9 mouse cellular contexts compared by ENCODE assay signal in genomic region chr8:12978726-12979125, GRCm38 (mm10). TPM values are rescaled to one million over a fixed set of nuclear protein-coding genes. Genes with fewer than 3 reads are reported as not detected.
DNase-seq lines count a peak whose midpoint lies in the region; ATAC-seq and TF ChIP-seq lines count a peak whose summit lies in the region.
"Had no signal": no experiment of that assay in that cellular context is flagged by ENCODE, and none has a peak within 500 bp of the region (broad histone marks: within the 10 kb centered on the region; RNA-seq: fewer than 3 reads in every experiment).

No protein-coding gene starts in this region.

- H3K27me3 ChIP-seq in forebrain, embryonic 12.5 days, result no peaks in the 10 kb centered on the region
- H3K27me3 ChIP-seq in hindbrain, postnatal 0 days (ENCODE audit: insufficient read depth, low read length), result no peaks in the 10 kb centered on the region
- peaks cover 19% of the 10 kb centered on the region for H3K27me3 ChIP-seq in liver, embryonic 12.5 days (replicated peaks)
- no peaks in the 10 kb centered on the region for H3K27me3 ChIP-seq in neural tube, embryonic 12.5 days (replicated peaks)

- no peak overlapping the region for H3K9ac ChIP-seq in forebrain, embryonic 12.5 days
- no peak overlapping the region for H3K9ac ChIP-seq in hindbrain, postnatal 0 days (replicated peaks; ENCODE audit: low read length)
- no peak overlapping the region for H3K9ac ChIP-seq in liver, embryonic 12.5 days
- H3K9ac ChIP-seq in neural tube, embryonic 12.5 days, result no peak overlapping the region

- no peaks in the 10 kb centered on the region; the same call in 1 of the 2 replicates for H3K9me3 ChIP-seq in forebrain, embryonic 12.5 days
- H3K9me3 ChIP-seq in hindbrain, postnatal 0 days (ENCODE audit: low read length), result no peaks in the 10 kb centered on the region
- H3K9me3 ChIP-seq in liver, embryonic 12.5 days (replicated peaks), result no peaks in the 10 kb centered on the region
- 0 out of 2 replicates have a peak, but pooled peaks cover 5% of the 10 kb centered on the region for H3K9me3 ChIP-seq in neural tube, embryonic 12.5 days

- H3K27ac ChIP-seq in forebrain, embryonic 12.5 days, result no peak overlapping the region
- no peak overlapping the region for H3K27ac ChIP-seq in hindbrain, postnatal 0 days
- no peak overlapping the region for H3K27ac ChIP-seq in liver, embryonic 12.5 days
- no peak overlapping the region for H3K27ac ChIP-seq in neural tube, embryonic 12.5 days

- H3K4me3 ChIP-seq in forebrain, embryonic 12.5 days (replicated peaks), result no peak overlapping the region
- no peak overlapping the region for H3K4me3 ChIP-seq in hindbrain, postnatal 0 days (ENCODE audit: low read length)
- no peak overlapping the region for H3K4me3 ChIP-seq in liver, embryonic 12.5 days
- H3K4me3 ChIP-seq in neural tube, embryonic 12.5 days, result no peak overlapping the region

- DNase-seq in 3134 (ENCODE audit: extremely low read depth, insufficient read length, low spot score), result peak; percentile 39
- peak; percentile 90 for DNase-seq in ES-CJ7 (ENCODE audit: low read depth, low spot score)
- DNase-seq in hindbrain, postnatal 0 days (ENCODE audit: low spot score), result peak; percentile 79
- DNase-seq in frontal cortex, postnatal 36 days (ENCODE audit: low spot score in 2 of 2), result no peak

- peaks cover 57% of the 10 kb centered on the region for H3K36me3 ChIP-seq in forebrain, embryonic 12.5 days (replicated peaks)
- peaks cover 27% of the 10 kb centered on the region for H3K36me3 ChIP-seq in hindbrain, postnatal 0 days (ENCODE audit: insufficient read depth, low read length)
- H3K36me3 ChIP-seq in liver, embryonic 12.5 days, result no peaks in the 10 kb centered on the region
- peaks cover 77% of the 10 kb centered on the region for H3K36me3 ChIP-seq in neural tube, embryonic 12.5 days

- H3K4me1 ChIP-seq in forebrain, embryonic 12.5 days, result no peaks in the 10 kb centered on the region
- H3K4me1 ChIP-seq in hindbrain, postnatal 0 days (ENCODE audit: insufficient read depth, low read length), result no peaks in the 10 kb centered on the region
- 0 out of 2 replicates have a peak, but pooled peaks cover 8% of the 10 kb centered on the region for H3K4me1 ChIP-seq in liver, embryonic 12.5 days
- no peaks in the 10 kb centered on the region for H3K4me1 ChIP-seq in neural tube, embryonic 12.5 days

- H3K4me2 ChIP-seq in forebrain, embryonic 12.5 days, result no peak overlapping the region
- H3K4me2 ChIP-seq in hindbrain, postnatal 0 days (ENCODE audit: low read depth, low read length), result no peak overlapping the region
- H3K4me2 ChIP-seq in liver, embryonic 12.5 days, result no peak overlapping the region
- H3K4me2 ChIP-seq in neural tube, embryonic 12.5 days (replicated peaks), result no peak overlapping the region

- TF ChIP-seq CTCF in hindbrain, postnatal 0 days (IDR thresholded peaks at IDR 0.05; ENCODE audit: low read depth), result peak; percentile 80

- ATAC-seq in cerebellum, adult (ENCODE audit: insufficient number of reproducible peaks, low FRiP score, low TSS enrichment), result peak; percentile 70
- ATAC-seq in forebrain, embryonic 12.5 days (ENCODE audit: low FRiP score), result peak; percentile 60; the same call in 1 of the 2 replicates
- peak; percentile 78 for ATAC-seq in hindbrain, postnatal 0 days
- 0 out of 2 replicates have a peak, but pooled peaks have one; percentile 51 for ATAC-seq in liver, embryonic 12.5 days
- peak; percentile 49; the same call in 1 of the 2 replicates for ATAC-seq in neural tube, embryonic 12.5 days (ENCODE audit: low FRiP score, low read depth)

- WGBS in forebrain, embryonic 12.5 days, result 27% methylated on average over 5 of the region's 5 CpGs
- 35% methylated on average over 5 of the region's 5 CpGs for WGBS in hindbrain, postnatal 0 days
- WGBS in liver, embryonic 12.5 days (ENCODE audit: insufficient replicate concordance), result 18% methylated on average over 5 of the region's 5 CpGs
- 24% methylated on average over 5 of the region's 5 CpGs for WGBS in neural tube, embryonic 12.5 days

RNA-seq across cellular contexts. Expression of gene F7, which starts 47.1 kb away (rescaled TPM):
- polyA plus RNA-seq in forebrain, embryonic 12.5 days (2016; fragmentation: Nextera tagmentation; extraction: Ambion mirVana), result 0.10 TPM in 2 replicates
- 0.10 TPM in 1 of 2 replicates, not detected in the other for total RNA-seq in hindbrain, postnatal 0 days (2014; rRNA removed)
- not detected in 2 replicates for polyA plus RNA-seq in hindbrain, postnatal 0 days (2015; fragmentation: Nextera tagmentation; extraction: Ambion mirVana)
- 4.4 and 5.2 TPM in 2 replicates for polyA plus RNA-seq in liver, embryonic 12.5 days (2016; fragmentation: Nextera tagmentation; extraction: Ambion mirVana)
- 0.10 and 0.14 TPM in 2 replicates for polyA plus RNA-seq in neural tube, embryonic 12.5 days (2016; fragmentation: Nextera tagmentation; extraction: Ambion mirVana)
- total RNA-seq: layer of hippocampus, adult 8-10 months had no signal

RNA-seq across cellular contexts. Expression of gene F10, which starts 58.4 kb away (rescaled TPM):
- 0.21 and 0.22 TPM in 2 replicates for polyA plus RNA-seq in forebrain, embryonic 12.5 days (2016; fragmentation: Nextera tagmentation; extraction: Ambion mirVana)
- total RNA-seq in hindbrain, postnatal 0 days (2014; rRNA removed), result 0.05 TPM in 1 of 2 replicates, not detected in the other
- polyA plus RNA-seq in hindbrain, postnatal 0 days (2015; fragmentation: Nextera tagmentation; extraction: Ambion mirVana), result 0.14 and 0.34 TPM in 2 replicates
- polyA plus RNA-seq in liver, embryonic 12.5 days (2016; fragmentation: Nextera tagmentation; extraction: Ambion mirVana), result 57.0 and 62.6 TPM in 2 replicates
- 0.23 and 0.43 TPM in 2 replicates for polyA plus RNA-seq in neural tube, embryonic 12.5 days (2016; fragmentation: Nextera tagmentation; extraction: Ambion mirVana)
- total RNA-seq: layer of hippocampus, adult 8-10 months had no signal

Comparison
In these comparisons a context has a peak if more than half of its experiments do, and no peak if none do; other contexts are left out.
1. DNase-seq: peak in 3134 (single experiment), ES-CJ7 (single experiment) and hindbrain, postnatal 0 days (single experiment); none in frontal cortex, postnatal 36 days (0 of 2).
2. RNA of gene F10, which starts 58.4 kb away (polyA plus RNA-seq): 57.0 to 62.6 TPM in liver, embryonic 12.5 days; 0.23 to 0.43 TPM in neural tube, embryonic 12.5 days, 0.14 to 0.34 TPM in hindbrain, postnatal 0 days and 0.21 to 0.22 TPM in forebrain, embryonic 12.5 days; every median in the first group is over 10 times any median in the second.
3. Peak in every context shown above with its lines, with median percentiles within 50 percentile points of each other: ATAC-seq.